Mouse (Mus musculus): ENCODE data around the gene Gm37240. TPM values are rescaled to one million over a fixed set of nuclear protein-coding genes. Genes with fewer than 3 reads are reported as not detected.

Gm37240 gene
- total and polyA plus RNA-seq, 2 experiments from 2014 or later, result 0.43 to 1.9 TPM

DNA sequence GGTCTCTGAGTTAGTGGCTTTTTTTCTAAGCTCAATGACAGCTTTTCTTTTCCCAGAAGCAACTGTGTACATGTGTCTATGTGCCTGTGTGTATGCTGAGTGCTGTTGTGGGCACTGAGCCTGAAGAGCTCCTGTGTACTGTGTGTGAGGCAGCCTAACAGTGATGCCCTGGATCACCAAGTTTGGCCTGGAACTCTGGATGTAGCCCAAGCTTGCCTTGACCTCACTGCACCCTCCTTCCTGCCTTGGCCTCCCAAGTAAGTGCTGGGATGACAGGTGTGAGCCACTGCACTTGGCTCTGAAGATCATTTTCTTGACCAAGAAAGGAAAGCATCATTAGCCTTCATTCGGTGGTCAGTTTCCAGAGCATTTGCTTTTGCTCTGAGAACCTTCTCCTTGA is 710.6 kb downstream of the Gm37240 start:
- Histone ChIP-seq H3K27me3 (ENCODE audit: insufficient read depth, low read length) (no peaks in the 10 kb centered on the region), H3K4me2 (ENCODE audit: low read depth, low read length, poor library complexity, severe bottlenecking) (no peak overlapping the region), H3K9me3 (ENCODE audit: low read length) (no peaks in the 10 kb centered on the region), H3K4me1 (ENCODE audit: insufficient read depth, low read length) (no peaks in the 10 kb centered on the region), H3K27ac (ENCODE audit: low read depth, low read length) (no peak overlapping the region), H3K36me3 (ENCODE audit: insufficient read depth, low read length) (no peaks in the 10 kb centered on the region), H3K4me3 (ENCODE audit: low read depth, low read length) (no peak overlapping the region), H3K9ac (replicated peaks; ENCODE audit: low read length, poor library complexity, severe bottlenecking) (no peak overlapping the region)
- no peak for TF ChIP-seq CTCF (IDR thresholded peaks at IDR 0.05)
- DNase-seq (ENCODE audit: low spot score), result no peak
- WGBS, result 95% methylated on average over 1 of the region's 1 CpGs
- ATAC-seq (ENCODE audit: low FRiP score), result no peak

DNA sequence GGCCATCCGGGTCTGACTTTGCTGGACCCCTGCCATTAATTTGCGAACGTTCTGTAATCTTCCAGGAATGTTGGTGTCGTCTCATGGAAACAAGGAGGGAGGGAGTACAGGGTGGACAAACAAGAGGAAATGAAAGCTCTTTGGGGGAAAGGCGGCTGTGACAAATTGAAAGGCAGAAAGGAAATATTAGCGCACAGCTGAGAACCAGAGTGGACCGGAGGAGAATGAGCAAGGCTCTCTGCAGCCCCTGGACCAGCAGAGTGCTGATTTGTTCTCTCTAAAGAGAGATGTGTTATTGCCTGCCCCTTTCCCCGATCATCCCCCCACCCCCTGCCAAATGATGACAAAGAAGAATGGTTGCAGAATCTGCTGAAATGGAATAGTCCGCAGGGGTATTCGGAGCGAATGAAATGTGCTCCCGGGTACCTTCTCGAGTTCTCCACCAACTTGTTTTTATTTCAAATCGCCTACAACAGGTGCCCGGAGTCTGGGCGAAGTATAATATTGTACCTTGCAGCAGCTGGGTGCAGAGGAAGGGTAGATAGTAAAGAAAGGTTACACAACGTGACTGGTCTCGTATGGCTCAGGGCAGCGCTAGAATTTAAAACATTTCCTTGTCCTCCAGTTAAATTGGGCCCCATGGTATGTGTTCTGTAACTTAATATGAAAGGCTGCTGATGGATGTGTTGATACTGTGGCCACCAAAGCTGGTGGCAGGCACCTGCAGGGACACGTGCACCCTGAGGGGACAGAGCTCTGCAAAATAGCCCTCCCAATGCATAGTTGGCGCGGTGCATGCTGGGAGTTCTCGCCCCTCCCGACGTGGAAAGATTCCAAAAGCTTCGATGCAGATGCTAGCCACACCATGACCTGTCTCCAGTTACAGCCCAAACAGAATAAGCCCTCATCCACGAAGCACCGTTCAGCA is 712.5 kb downstream of the Gm37240 start:
- DNase-seq (ENCODE audit: low spot score) (no peak), ATAC-seq (ENCODE audit: low FRiP score) (no peak)
- Histone ChIP-seq H3K9ac (replicated peaks; ENCODE audit: low read length, poor library complexity, severe bottlenecking) (no peak overlapping the region), H3K9me3 (ENCODE audit: low read length) (no peaks in the 10 kb centered on the region), H3K4me2 (ENCODE audit: low read depth, low read length, poor library complexity, severe bottlenecking) (no peak overlapping the region), H3K27me3 (ENCODE audit: insufficient read depth, low read length) (no peaks in the 10 kb centered on the region), H3K27ac (ENCODE audit: low read depth, low read length) (no peak overlapping the region), H3K36me3 (ENCODE audit: insufficient read depth, low read length) (no peaks in the 10 kb centered on the region), H3K4me3 (ENCODE audit: low read depth, low read length) (no peak overlapping the region), H3K4me1 (ENCODE audit: insufficient read depth, low read length) (no peaks in the 10 kb centered on the region)
- 71% methylated on average over 28 of the region's 28 CpGs for WGBS
- no peak for TF ChIP-seq CTCF (IDR thresholded peaks at IDR 0.05)

DNA sequence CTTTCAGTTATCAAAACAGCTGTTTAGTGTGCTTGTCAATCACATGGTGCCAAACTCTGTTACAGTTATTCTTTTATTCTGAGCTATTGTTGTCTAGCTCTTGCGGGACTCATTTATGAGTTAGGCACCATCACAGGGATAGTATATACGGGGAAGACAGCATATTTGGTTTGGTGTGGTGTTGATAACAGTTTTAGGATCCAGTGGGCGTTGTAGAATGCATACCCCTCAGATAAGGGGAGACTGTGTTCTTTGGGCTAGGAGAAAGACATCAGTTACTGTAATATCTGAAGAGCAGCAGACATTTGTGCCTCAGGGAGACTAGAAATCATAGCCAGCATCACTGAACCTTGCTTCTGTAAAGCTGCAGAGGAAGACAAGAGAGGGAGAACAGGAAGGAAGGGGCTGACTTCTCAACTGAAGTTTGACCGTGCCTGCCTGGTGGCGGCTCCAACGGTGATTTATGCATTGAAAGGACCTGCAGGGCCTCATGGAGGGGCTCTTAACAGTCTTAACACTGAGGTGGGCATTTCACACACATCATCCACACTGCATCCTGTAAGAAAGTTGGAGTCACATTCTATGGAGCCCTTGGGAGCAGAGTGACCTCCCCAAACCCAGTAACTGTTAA is 713.8 kb downstream of the Gm37240 start:
- Histone ChIP-seq H3K9me3 (ENCODE audit: low read length) (no peaks in the 10 kb centered on the region), H3K9ac (replicated peaks; ENCODE audit: low read length, poor library complexity, severe bottlenecking) (no peak overlapping the region), H3K27ac (ENCODE audit: low read depth, low read length) (no peak overlapping the region), H3K4me2 (ENCODE audit: low read depth, low read length, poor library complexity, severe bottlenecking) (no peak overlapping the region), H3K27me3 (ENCODE audit: insufficient read depth, low read length) (no peaks in the 10 kb centered on the region), H3K4me3 (ENCODE audit: low read depth, low read length) (no peak overlapping the region), H3K4me1 (ENCODE audit: insufficient read depth, low read length) (no peaks in the 10 kb centered on the region), H3K36me3 (ENCODE audit: insufficient read depth, low read length) (no peaks in the 10 kb centered on the region)
- ATAC-seq (ENCODE audit: low FRiP score) (no peak), DNase-seq (ENCODE audit: low spot score) (no peak)
- TF ChIP-seq CTCF (IDR thresholded peaks at IDR 0.05), result no peak
- 76% methylated on average over 6 of the region's 6 CpGs for WGBS

DNA sequence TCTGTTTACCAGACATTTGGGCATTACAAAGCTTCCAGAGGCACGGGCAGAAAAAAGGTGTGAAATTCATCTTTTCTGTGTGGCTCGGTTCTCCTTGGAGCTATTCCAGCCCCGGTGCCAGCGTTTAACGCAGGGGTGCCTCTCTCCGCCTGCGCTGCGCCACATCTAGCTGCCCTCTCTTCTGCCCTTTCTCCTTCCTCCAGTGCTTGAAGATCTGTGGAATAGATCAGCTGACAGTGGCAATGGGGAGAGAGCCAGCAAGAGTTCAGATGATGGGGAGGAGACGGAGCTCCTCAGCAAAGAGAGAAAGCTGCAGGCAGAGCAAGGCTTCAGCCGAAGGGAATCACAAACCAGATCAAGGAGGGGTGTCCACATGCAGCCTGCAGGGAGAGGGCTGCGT is 714.8 kb downstream of the Gm37240 start:
- no peak for DNase-seq (ENCODE audit: low spot score)
- Histone ChIP-seq H3K27ac (ENCODE audit: low read depth, low read length) (no peak overlapping the region), H3K4me1 (ENCODE audit: insufficient read depth, low read length) (no peaks in the 10 kb centered on the region), H3K27me3 (ENCODE audit: insufficient read depth, low read length) (no peaks in the 10 kb centered on the region), H3K4me2 (ENCODE audit: low read depth, low read length, poor library complexity, severe bottlenecking) (no peak overlapping the region), H3K9me3 (ENCODE audit: low read length) (no peaks in the 10 kb centered on the region), H3K36me3 (ENCODE audit: insufficient read depth, low read length) (no peaks in the 10 kb centered on the region), H3K4me3 (ENCODE audit: low read depth, low read length) (no peak overlapping the region), H3K9ac (replicated peaks; ENCODE audit: low read length, poor library complexity, severe bottlenecking) (no peak overlapping the region)
- TF ChIP-seq CTCF (IDR thresholded peaks at IDR 0.05), result no peak
- 60% methylated on average over 11 of the region's 11 CpGs for WGBS
- ATAC-seq (ENCODE audit: low FRiP score), result no peak

DNA sequence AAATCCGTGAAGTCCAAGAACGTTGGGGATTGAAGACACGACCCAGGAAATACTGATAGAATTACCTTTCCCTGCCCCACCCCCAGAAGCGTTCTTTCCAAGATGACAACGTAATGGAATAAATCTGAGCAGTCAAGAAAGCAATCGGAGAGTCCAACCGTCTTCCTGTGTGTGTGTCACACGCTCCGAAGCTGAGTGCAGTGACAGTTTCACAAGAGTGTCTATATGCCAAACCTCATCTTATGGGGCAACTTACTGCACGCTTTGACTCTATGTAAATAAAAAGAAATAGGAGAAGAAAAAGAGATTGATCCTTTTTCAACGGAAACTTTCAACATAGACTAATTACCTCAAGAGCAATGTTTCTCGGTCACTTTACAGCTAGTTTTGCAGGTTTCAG is 715.2 kb downstream of the Gm37240 start:
- H3K27me3 ChIP-seq (ENCODE audit: insufficient read depth, low read length), result no peaks in the 10 kb centered on the region

DNA sequence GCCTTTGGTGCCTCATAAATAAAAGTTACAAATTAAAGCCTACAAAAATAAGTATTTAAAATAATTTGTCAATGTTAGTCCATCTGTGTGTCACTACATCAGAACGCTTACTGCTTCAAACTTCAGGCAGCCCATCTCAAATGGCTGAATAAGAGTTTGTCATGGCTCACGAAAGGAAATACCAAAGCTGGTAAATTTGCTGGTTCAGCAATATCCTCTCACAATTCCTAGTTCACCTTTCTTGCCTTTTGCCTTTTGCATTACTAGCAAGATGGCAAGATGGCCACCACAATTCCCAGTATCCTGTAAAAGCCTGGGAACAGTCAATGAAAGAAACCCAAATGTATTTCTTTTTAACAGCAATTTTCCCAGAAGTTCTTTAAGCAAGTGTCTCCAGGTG is 718.5 kb downstream of the Gm37240 start:
- H3K9me3 ChIP-seq (ENCODE audit: low read length), result no peaks in the 10 kb centered on the region
- H3K4me1 ChIP-seq (ENCODE audit: insufficient read depth, low read length), result no peaks in the 10 kb centered on the region
- H3K27me3 ChIP-seq (ENCODE audit: insufficient read depth, low read length), result no peaks in the 10 kb centered on the region
- H3K4me3 ChIP-seq (ENCODE audit: low read depth, low read length), result no peak overlapping the region
- H3K4me2 ChIP-seq (ENCODE audit: low read depth, low read length, poor library complexity, severe bottlenecking), result no peak overlapping the region
- TF ChIP-seq CTCF (IDR thresholded peaks at IDR 0.05), result no peak
- no peak for DNase-seq (ENCODE audit: low spot score)
- H3K27ac ChIP-seq (ENCODE audit: low read depth, low read length), result no peak overlapping the region
- H3K36me3 ChIP-seq (ENCODE audit: insufficient read depth, low read length), result no peaks in the 10 kb centered on the region
- no peak overlapping the region for H3K9ac ChIP-seq (replicated peaks; ENCODE audit: low read length, poor library complexity, severe bottlenecking)
- WGBS, result 82% methylated on average over 2 of the region's 2 CpGs
- ATAC-seq (ENCODE audit: low FRiP score), result no peak

More for the DNA sequence above, 715.2 kb downstream of the Gm37240 start:
- WGBS, result 87% methylated on average over 12 of the region's 12 CpGs
- DNase-seq (ENCODE audit: low spot score) (no peak), ATAC-seq (ENCODE audit: low FRiP score) (no peak)
- no peak overlapping the region for H3K27ac ChIP-seq (ENCODE audit: low read depth, low read length)
- no peak overlapping the region for H3K4me2 ChIP-seq (ENCODE audit: low read depth, low read length, poor library complexity, severe bottlenecking)
- no peaks in the 10 kb centered on the region for H3K4me1 ChIP-seq (ENCODE audit: insufficient read depth, low read length)
- H3K9ac ChIP-seq (replicated peaks; ENCODE audit: low read length, poor library complexity, severe bottlenecking), result no peak overlapping the region
- no peaks in the 10 kb centered on the region for H3K9me3 ChIP-seq (ENCODE audit: low read length)
- no peaks in the 10 kb centered on the region for H3K36me3 ChIP-seq (ENCODE audit: insufficient read depth, low read length)
- no peak for TF ChIP-seq CTCF (IDR thresholded peaks at IDR 0.05)
- no peak overlapping the region for H3K4me3 ChIP-seq (ENCODE audit: low read depth, low read length)

Data from midbrain, postnatal 0 days (tissue).